1 mouse cellular context compared by ENCODE assay signal in the genomic region with DNA sequence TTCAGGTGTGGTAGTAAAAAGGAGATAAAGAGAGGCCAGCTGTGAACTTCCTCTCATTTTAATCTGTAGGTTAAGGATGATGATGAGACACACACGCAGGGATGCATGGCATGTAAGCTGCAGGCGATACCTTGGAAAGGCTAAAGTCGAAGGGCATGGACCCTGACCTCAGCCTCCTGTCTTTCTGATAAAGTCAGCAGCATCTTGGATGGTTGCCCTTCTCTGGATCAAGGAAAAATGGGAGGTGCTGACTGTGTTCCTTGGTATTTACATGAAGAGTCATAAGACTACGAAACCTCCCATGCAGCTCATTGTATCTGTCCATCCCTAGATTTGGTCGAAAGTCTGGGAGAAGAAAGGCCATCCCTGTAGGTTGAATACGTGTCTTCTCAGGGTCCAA.
A peak's percentile ranks its signal among the peaks of the same experiment; 100 is the strongest.
TF ChIP-seq lines count a peak whose summit lies in the region.

No protein-coding gene starts in this region.

TF ChIP-seq in MEL, 35 proteins besides CTCF, POLR2A, EP300 and RAD21:
- TF ChIP-seq ETS1 (IDR thresholded peaks at IDR 0.05; ENCODE audit: low read depth, low read length) (peak; percentile 29; the same call in 1 of the 2 replicates), CHD2 (IDR thresholded peaks at IDR 0.05; ENCODE audit: low read length) (no peak), HCFC1 (IDR thresholded peaks at IDR 0.05; ENCODE audit: low read depth, low read length) (no peak)
